Comparison of ENCODE assay signal across 8 mouse cellular contexts in the genomic region with DNA sequence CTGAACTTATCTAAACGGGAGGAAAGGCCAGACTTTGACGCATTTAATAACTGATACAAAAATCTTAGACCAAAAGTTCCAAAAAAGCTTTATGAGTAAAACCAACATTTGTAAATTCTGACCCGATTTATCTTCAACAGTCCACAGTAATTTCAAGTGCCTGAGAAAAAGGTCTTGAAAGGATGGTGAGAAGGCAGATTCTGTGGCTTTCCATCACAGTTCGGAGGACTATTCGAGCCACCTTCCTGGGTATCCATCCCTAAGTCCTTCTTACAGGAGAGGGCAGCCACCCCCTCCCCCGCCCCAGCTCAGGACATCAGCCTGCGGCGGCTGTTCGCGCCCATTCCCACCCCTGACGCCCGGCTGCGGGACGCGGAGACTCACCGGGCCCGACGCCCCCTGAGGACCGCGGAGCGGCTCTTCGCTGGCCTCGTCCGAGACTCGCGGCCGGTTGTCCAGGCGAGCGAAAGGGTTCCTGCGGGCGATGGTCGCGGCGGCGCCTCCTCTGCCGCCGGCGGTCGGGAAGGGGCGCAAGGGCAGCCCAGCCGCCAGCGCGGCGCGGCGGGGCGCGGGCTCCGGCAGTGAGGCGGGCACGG. TPM values are rescaled to one million over a fixed set of nuclear protein-coding genes. Genes with fewer than 3 reads are reported as not detected.
DNase-seq lines count a peak whose midpoint lies in the region; ATAC-seq and TF ChIP-seq lines count a peak whose summit lies in the region.

No protein-coding gene starts in this region.

- peaks cover 23% of the 10 kb centered on the region for H3K4me1 ChIP-seq in heart, embryonic 13.5 days
- peaks cover 21% of the 10 kb centered on the region for H3K4me1 ChIP-seq in bone marrow macrophage, adult 2 months (ENCODE audit: control insufficient read depth, insufficient read depth, low read length)
- peaks cover 13% of the 10 kb centered on the region for H3K4me1 ChIP-seq in hindbrain, embryonic 16.5 days (ENCODE audit: control insufficient read depth, insufficient read depth, low read depth, low read length)
- H3K4me1 ChIP-seq in midbrain, embryonic 14.5 days (ENCODE audit: control insufficient read depth, insufficient read depth, low read length) = 0 out of 2 replicates have a peak, but pooled peaks cover 12% of the 10 kb centered on the region

- DNase-seq in heart, postnatal 36 days = no peak
- no peak for DNase-seq in midbrain, embryonic 14.5 days
- DNase-seq in cerebellum, adult 11 months = no peak
- no peak for DNase-seq in urinary bladder, adult 18-20 months (ENCODE audit: low spot score in 2 of 2)
- no peak for DNase-seq in cerebellum, postnatal 4 days (ENCODE audit: low spot score in 2 of 2)

- peak; percentile 51 for ATAC-seq in heart, embryonic 13.5 days (ENCODE audit: extremely low read depth, insufficient number of reproducible peaks, low FRiP score, low TSS enrichment)
- peak; percentile 51; the same call in 1 of the 2 replicates for ATAC-seq in hindbrain, embryonic 16.5 days
- peak; percentile 70 for ATAC-seq in midbrain, embryonic 14.5 days (ENCODE audit: low FRiP score, low TSS enrichment)

- under 1% methylated on average over 51 of the region's 51 CpGs for WGBS in heart, embryonic 13.5 days
- WGBS in hindbrain, embryonic 16.5 days = 2% methylated on average over 38 of the region's 51 CpGs
- WGBS in midbrain, embryonic 14.5 days = 1% methylated on average over 51 of the region's 51 CpGs

- H3K9me3 ChIP-seq in heart, embryonic 13.5 days = no peaks in the 10 kb centered on the region
- H3K9me3 ChIP-seq in hindbrain, embryonic 16.5 days (ENCODE audit: control insufficient read depth, low read length) = no peaks in the 10 kb centered on the region
- no peaks in the 10 kb centered on the region for H3K9me3 ChIP-seq in midbrain, embryonic 14.5 days (ENCODE audit: control insufficient read depth, low read length)

- TF ChIP-seq POLR2A in bone marrow macrophage, adult 2 months (IDR thresholded peaks at IDR 0.05; ENCODE audit: borderline replicate concordance, low read depth, low read length) = no peak

- TF ChIP-seq CTCF in bone marrow macrophage, adult 2 months (IDR thresholded peaks at IDR 0.05; ENCODE audit: low read depth, low read length) = no peak

- H3K27ac ChIP-seq in heart, embryonic 13.5 days (replicated peaks) = peak overlapping the region; percentile 89
- peak overlapping the region; percentile 32; the same call in 1 of the 2 replicates for H3K27ac ChIP-seq in bone marrow macrophage, adult 2 months (ENCODE audit: insufficient read depth, low read depth, low read length)
- H3K27ac ChIP-seq in hindbrain, embryonic 16.5 days (ENCODE audit: low read depth, low read length) = peak overlapping the region; percentile 87
- H3K27ac ChIP-seq in midbrain, embryonic 14.5 days (replicated peaks; ENCODE audit: low read depth, low read length) = peak overlapping the region; percentile 90

- intact Hi-C loops in heart, postnatal 36 days (cut with DNase I) = loop anchor here (5.0 kb wide), 1 partner anchor 41 kb away; a partner anchor contains a TSS

- H3K27me3 ChIP-seq in heart, embryonic 13.5 days (replicated peaks) = no peaks in the 10 kb centered on the region
- H3K27me3 ChIP-seq in hindbrain, embryonic 16.5 days (replicated peaks; ENCODE audit: control insufficient read depth, insufficient read depth, low read length) = no peaks in the 10 kb centered on the region
- no peaks in the 10 kb centered on the region for H3K27me3 ChIP-seq in midbrain, embryonic 14.5 days (ENCODE audit: control insufficient read depth, insufficient read depth, low read length)

- peaks cover 31% of the 10 kb centered on the region for H3K36me3 ChIP-seq in heart, embryonic 13.5 days
- H3K36me3 ChIP-seq in hindbrain, embryonic 16.5 days (ENCODE audit: control insufficient read depth, insufficient read depth, low read length) = peaks cover 16% of the 10 kb centered on the region; the same call in 1 of the 2 replicates
- peaks cover 38% of the 10 kb centered on the region for H3K36me3 ChIP-seq in midbrain, embryonic 14.5 days (ENCODE audit: control insufficient read depth, insufficient read depth, low read length)

- H3K9ac ChIP-seq in heart, embryonic 13.5 days = peak overlapping the region; percentile 95
- H3K9ac ChIP-seq in hindbrain, embryonic 16.5 days (ENCODE audit: low read depth, low read length) = peak overlapping the region; percentile 97
- peak overlapping the region; percentile 81 for H3K9ac ChIP-seq in midbrain, embryonic 14.5 days (replicated peaks; ENCODE audit: low read length)

- H3K4me2 ChIP-seq in heart, embryonic 13.5 days = peak overlapping the region; percentile 91
- H3K4me2 ChIP-seq in hindbrain, embryonic 16.5 days (ENCODE audit: low read length) = peak overlapping the region; percentile 77
- H3K4me2 ChIP-seq in midbrain, embryonic 14.5 days (ENCODE audit: low read length) = peak overlapping the region; percentile 80

- peak overlapping the region; percentile 94 for H3K4me3 ChIP-seq in heart, embryonic 13.5 days
- peak overlapping the region; percentile 78 for H3K4me3 ChIP-seq in bone marrow macrophage, adult 2 months (ENCODE audit: insufficient read depth, low read length)
- peak overlapping the region; percentile 90 for H3K4me3 ChIP-seq in hindbrain, embryonic 16.5 days (ENCODE audit: low read length)
- peak overlapping the region; percentile 91 for H3K4me3 ChIP-seq in midbrain, embryonic 14.5 days (replicated peaks; ENCODE audit: low read depth, low read length)

RNA-seq across cellular contexts. Expression of a gene that starts 0.4 kb away (rescaled TPM):
- polyA plus RNA-seq in heart, embryonic 13.5 days (2015; fragmentation: Nextera tagmentation; extraction: Ambion mirVana) = 13.9 and 15.0 TPM in 2 replicates
- total RNA-seq in heart, postnatal 36 days (2021) = 1 to 10 TPM; 2.9 to 3.3 TPM
- polyA plus RNA-seq in bone marrow macrophage, adult 2 months (2012; ENCODE audit: insufficient read depth, insufficient read length, missing spikeins) = 12.2 and 14.5 TPM in 2 replicates
- 19.4 and 21.5 TPM in 2 replicates for polyA plus RNA-seq in hindbrain, embryonic 16.5 days (2015; fragmentation: Nextera tagmentation; extraction: Ambion mirVana)
- 22.2 and 24.7 TPM in 2 replicates for polyA plus RNA-seq in midbrain, embryonic 14.5 days (2014; fragmentation: Nextera tagmentation; extraction: Ambion mirVana)

RNA-seq across cellular contexts. Expression of a gene that starts 40.7 kb away (rescaled TPM):
- polyA plus RNA-seq in heart, embryonic 13.5 days (2015; fragmentation: Nextera tagmentation; extraction: Ambion mirVana) = 51.4 and 58.5 TPM in 2 replicates
- 10 to 100 TPM; 25.6 to 26.4 TPM for total RNA-seq in heart, postnatal 36 days (2021)
- polyA plus RNA-seq in bone marrow macrophage, adult 2 months (2012; ENCODE audit: insufficient read depth, insufficient read length, missing spikeins) = 55.0 and 61.5 TPM in 2 replicates
- 105 and 115 TPM in 2 replicates for polyA plus RNA-seq in hindbrain, embryonic 16.5 days (2015; fragmentation: Nextera tagmentation; extraction: Ambion mirVana)
- polyA plus RNA-seq in midbrain, embryonic 14.5 days (2014; fragmentation: Nextera tagmentation; extraction: Ambion mirVana) = 113 and 135 TPM in 2 replicates

RNA-seq across cellular contexts. Expression of a gene that starts 40.8 kb away (rescaled TPM):
- 76.4 and 78.3 TPM in 2 replicates for polyA plus RNA-seq in heart, embryonic 13.5 days (2015; fragmentation: Nextera tagmentation; extraction: Ambion mirVana)
- total RNA-seq in heart, postnatal 36 days (2021) = 100 to 1,000 TPM; 129 to 154 TPM
- polyA plus RNA-seq in bone marrow macrophage, adult 2 months (2012; ENCODE audit: insufficient read depth, insufficient read length, missing spikeins) = 237 and 238 TPM in 2 replicates
- polyA plus RNA-seq in hindbrain, embryonic 16.5 days (2015; fragmentation: Nextera tagmentation; extraction: Ambion mirVana) = 89.4 and 94.5 TPM in 2 replicates
- polyA plus RNA-seq in midbrain, embryonic 14.5 days (2014; fragmentation: Nextera tagmentation; extraction: Ambion mirVana) = 172 and 175 TPM in 2 replicates

RNA-seq across cellular contexts. Expression of a gene that starts 41.0 kb away (rescaled TPM):
- polyA plus RNA-seq in heart, embryonic 13.5 days (2015; fragmentation: Nextera tagmentation; extraction: Ambion mirVana) = 19.5 and 20.0 TPM in 2 replicates
- total RNA-seq in heart, postnatal 36 days (2021) = 10 to 100 TPM; 44.0 to 44.7 TPM
- 110 and 130 TPM in 2 replicates for polyA plus RNA-seq in bone marrow macrophage, adult 2 months (2012; ENCODE audit: insufficient read depth, insufficient read length, missing spikeins)
- polyA plus RNA-seq in hindbrain, embryonic 16.5 days (2015; fragmentation: Nextera tagmentation; extraction: Ambion mirVana) = 49.6 and 52.7 TPM in 2 replicates
- polyA plus RNA-seq in midbrain, embryonic 14.5 days (2014; fragmentation: Nextera tagmentation; extraction: Ambion mirVana) = 57.8 and 67.5 TPM in 2 replicates

RNA-seq across cellular contexts. Expression of a gene that starts 41.4 kb away (rescaled TPM):
- polyA plus RNA-seq in heart, embryonic 13.5 days (2015; fragmentation: Nextera tagmentation; extraction: Ambion mirVana) = 72.6 and 77.2 TPM in 2 replicates
- 10 to 100 TPM; 69.0 to 72.7 TPM for total RNA-seq in heart, postnatal 36 days (2021)
- polyA plus RNA-seq in bone marrow macrophage, adult 2 months (2012; ENCODE audit: insufficient read depth, insufficient read length, missing spikeins) = 27.6 and 31.6 TPM in 2 replicates
- polyA plus RNA-seq in hindbrain, embryonic 16.5 days (2015; fragmentation: Nextera tagmentation; extraction: Ambion mirVana) = 58.6 and 61.2 TPM in 2 replicates
- polyA plus RNA-seq in midbrain, embryonic 14.5 days (2014; fragmentation: Nextera tagmentation; extraction: Ambion mirVana) = 42.8 and 64.2 TPM in 2 replicates

Comparison
In these comparisons a context has a peak if more than half of its experiments do, and no peak if none do; other contexts are left out.
1. H3K27ac ChIP-seq: peak in every context shown above with its lines; median percentile 90 in midbrain, embryonic 14.5 days; 89 in heart, embryonic 13.5 days; 87 in hindbrain, embryonic 16.5 days; 32 in bone marrow macrophage, adult 2 months.